Mouse (Mus musculus) lung, embryonic 15.5 days (tissue): ENCODE data around the gene Parp8. TPM values are rescaled to one million over a fixed set of nuclear protein-coding genes. Genes with fewer than 3 reads are reported as not detected.

Experiments
- polyA plus RNA-seq: library from polyadenylated mRNA; unstranded; fragments of >200 nt; fragmentation: Nextera tagmentation; extraction: Ambion mirVana; gene quantifications from 2 replicates; pipeline ENCODE4 v1.2.1, GENCODE M21; 2015

Parp8 gene
- polyA plus RNA-seq, 1 experiment from 2014 or later, result 10.3 TPM

Other genes with a start within 250 kb of the Parp8 start
- gene Emb, start 183.0 kb upstream of the Parp8 start, polyA plus RNA-seq, result 15.4 and 16.7 TPM in 2 replicates
- not detected in 2 replicates for gene Gm17509, start 195.5 kb upstream of the Parp8 start, polyA plus RNA-seq